Mouse (Mus musculus): ENCODE data around the gene Fut8.

The Fut8 gene

DNA sequence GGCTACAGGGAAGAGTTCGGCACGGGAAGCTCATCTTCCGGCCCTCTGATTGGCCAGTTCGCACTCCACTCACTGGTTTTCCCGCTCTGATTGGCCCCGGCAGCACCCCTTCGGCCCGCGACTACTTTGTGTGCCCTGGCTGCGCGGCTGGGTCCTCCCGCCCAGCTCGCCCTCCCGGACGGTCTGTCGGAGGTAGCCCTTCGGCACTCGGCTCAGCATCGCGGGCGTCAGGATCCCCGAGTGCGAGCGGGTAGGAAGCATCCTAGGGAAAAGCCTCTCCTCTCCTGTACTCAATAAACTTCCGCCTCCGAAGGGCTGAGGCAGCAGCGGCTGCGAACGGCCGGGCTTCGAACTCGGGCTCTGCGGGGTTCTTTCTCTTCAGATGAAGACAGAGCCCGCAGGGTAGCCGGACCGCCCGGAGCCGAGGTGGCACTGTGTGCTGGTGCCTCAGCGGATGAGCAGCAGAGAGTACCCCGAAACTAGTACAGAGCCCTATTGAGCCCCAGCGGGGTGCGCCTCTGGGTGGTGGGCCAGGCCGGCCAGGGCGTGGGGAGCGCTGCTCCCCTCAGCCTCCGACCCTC lies at the start of gene Fut8:
TSS of gene Fut8 (plus strand) at position 176 of the 581 bp plus-strand sequence.
- in situ Hi-C loops (cut with MboI, MseI), result loop anchor here (10.0 kb wide), 1 partner anchor 183 kb away; no protein-coding TSS in a partner anchor

DNA sequence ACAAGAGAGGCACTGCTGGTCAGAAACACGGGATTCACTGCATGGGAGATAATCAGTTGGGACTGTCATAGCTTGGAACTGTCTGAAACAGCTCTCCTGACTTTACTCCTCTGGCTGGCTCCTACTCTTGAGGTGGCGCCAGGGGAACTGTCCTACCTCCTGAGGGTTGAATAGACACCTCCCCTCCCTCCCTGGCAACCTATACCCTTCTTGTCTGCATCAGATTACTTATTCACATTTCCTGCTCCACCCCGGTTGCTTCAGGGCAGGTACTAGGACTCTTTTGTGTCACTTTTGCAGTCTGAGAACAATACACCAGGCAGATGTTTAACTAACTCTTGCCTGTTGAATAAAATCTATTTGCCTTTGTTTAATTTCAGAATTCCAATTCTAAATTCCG lies 48.8 kb upstream of the Fut8 start:
- in situ Hi-C loops (cut with MboI, MseI), result no loop called here

DNA sequence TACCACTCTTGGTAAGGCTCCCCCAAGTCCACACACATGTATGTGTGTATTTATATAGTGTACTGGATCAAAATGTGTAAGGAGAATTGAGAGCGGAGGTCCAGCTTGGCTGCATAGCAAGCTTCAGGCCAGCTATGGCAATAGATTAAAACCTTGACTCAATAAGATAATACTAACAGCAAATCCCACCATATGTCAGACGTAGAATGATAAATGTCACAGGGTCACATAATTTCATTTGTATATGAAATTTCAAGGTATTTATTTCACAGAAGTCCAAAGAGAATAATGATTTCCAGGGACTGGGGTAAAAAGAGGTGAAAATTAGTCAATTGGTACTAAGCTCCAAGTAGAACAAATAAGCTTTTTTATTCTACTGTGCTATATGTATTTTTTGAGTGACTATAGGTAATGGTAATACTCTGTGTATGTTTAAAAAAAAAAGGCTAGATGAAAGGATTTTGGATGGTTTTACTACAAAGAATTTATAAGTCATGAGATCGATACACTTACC lies 47.9 kb upstream of the Fut8 start:
- in situ Hi-C loops (cut with MboI, MseI), result no loop called here

DNA sequence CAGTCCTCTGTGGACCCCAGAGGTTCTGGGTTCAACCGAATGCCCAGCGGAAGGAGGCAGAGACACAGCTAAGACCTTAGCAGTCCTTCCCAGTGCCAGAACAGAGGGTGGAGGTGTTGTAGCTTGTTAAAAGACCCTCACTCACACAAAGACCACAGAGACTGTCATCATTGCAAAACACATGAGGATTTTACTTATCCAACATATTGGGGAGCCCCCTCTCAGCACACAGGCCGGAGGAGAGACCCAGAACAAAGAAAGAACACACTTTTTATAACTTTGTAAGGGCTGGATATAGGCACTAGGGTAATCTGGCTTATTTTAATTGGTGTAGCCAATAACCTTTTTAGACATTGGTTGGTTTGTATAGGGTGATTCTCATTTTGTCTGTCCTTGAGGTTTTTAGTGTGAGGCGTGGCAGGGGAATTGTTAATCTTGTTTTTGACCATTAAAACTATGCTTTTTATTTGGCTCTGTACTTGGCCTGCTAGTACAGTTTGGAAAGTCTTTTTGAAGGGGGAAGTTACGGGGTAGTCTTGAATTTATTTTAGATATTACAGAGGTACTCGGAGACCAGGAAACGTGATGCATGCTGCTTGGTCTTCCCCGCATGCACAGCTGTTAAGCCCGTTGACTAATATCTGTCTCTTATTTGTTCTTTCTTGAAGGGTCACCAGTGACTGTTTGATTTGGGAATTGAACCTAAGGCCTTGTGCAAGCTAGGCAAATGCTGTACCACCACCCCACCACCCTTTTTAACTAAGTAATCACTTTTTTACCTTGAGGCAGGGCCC lies 46.2 kb upstream of the Fut8 start:
- in situ Hi-C loops (cut with MboI, MseI), result no loop called here

DNA sequence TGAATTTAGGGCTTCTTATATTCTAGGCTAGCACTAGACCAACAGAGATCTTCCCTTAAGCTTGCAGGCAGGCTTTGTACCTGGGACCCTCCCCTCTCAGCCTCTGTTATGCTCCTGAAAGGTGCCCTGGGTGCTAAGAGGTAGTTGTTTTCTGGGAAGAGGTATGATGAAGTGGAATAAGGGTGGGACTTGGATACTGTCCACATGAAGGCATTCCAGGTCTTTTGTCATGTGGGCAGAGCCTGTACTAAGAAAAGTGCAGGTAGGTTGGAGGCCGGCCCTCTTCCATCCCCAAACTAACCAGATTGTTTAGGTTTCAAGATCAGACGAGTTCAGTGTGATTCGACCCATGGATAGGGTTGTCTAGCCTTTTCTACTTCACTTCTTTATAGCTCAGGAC lies 45.2 kb upstream of the Fut8 start:
- in situ Hi-C loops (cut with MboI, MseI), result no loop called here

DNA sequence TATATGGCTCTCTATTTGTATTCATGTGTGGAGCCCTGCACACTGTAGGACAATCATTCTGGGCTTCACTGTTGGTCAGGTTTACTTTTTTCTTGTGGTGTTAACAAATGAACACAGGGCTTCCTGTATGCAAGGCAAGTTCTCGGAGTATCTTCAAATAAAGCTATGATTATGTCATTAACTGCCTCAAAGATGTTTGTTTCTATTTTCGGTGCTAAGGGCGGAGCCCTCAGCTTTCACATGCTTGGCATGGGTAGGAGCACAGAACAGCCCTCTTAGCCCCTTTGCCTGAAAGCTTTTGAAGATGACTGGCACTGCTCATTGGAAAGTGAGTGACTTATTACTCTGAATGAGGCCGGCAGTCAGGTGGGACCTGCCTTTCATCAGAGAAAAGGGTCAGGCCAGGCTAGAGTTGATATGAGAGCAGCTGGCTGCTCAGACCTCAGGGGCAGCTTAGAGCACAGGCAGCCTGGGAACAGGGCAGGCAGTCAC lies 44.7 kb upstream of the Fut8 start:
- in situ Hi-C loops (cut with MboI, MseI), result no loop called here

DNA sequence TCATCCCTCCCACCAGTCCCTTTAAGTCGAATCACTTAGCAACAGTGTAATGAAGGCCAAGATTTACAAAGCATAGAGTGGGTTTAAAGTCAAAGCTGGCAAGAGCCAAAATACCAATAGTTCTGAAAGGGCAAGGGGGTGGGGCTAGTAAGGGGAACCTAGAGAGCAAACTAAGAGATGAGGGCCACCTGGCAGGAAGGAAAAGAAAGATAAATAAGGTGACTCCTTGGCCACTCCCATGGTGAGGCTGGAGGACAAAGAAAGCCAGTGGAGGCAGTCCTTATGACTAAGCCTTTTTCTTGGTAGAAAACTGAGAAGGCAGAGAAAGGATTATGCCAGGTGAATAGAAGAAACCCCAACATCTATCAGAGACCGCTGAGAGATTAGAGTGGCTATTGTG lies 42.9 kb upstream of the Fut8 start:
- in situ Hi-C loops (cut with MboI, MseI), result no loop called here

DNA sequence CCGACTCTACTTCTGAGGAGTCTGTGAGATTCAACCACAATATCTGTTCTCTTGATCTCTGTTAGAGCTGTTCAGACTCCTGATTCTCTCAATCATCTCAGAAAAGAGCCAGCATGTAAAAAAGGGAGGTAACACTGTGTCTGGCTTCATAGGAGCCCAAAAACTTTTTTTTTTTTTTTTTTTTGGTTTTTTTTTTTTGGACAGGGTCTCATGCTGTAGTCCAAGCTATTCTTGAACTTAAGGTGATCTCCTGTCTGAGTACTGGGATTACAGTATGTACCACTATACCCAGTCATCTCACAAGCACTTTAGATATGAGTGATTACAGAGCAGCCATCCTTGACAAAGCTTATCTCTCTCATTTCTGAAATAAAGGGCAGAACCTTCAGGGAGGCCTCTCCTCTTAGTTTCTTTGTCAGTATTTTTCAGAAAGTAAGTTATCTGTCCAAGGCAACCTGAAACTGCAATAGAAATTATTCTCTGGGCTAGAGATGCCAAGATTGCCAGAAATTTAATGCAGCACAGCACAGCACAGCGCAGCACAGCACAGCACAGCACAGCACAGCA lies 41.3 kb upstream of the Fut8 start:
- in situ Hi-C loops (cut with MboI, MseI), result no loop called here

DNA sequence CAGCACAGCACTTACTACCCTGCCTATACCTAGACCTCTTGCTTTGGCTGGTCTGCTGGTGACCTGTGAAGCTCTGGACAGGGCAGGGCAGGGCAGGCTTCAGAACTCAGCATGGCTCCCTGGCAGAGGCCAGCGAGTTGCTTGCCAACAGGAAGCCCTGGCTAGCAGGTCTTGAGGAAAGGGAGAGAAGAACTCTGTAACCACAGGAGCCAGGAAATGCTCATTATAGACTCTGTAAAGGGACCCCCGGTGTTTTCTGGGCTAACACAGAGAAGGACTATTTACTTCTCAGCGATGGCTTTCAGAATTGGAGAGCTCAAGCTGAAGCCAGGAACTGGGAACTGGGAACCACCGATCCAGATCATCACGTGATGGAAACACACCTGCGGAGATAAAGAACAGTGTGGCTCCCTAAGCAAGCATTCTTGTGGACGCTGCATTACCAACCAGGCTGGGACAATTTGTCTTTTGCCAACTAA lies 40.8 kb upstream of the Fut8 start:
- in situ Hi-C loops (cut with MboI, MseI), result no loop called here

DNA sequence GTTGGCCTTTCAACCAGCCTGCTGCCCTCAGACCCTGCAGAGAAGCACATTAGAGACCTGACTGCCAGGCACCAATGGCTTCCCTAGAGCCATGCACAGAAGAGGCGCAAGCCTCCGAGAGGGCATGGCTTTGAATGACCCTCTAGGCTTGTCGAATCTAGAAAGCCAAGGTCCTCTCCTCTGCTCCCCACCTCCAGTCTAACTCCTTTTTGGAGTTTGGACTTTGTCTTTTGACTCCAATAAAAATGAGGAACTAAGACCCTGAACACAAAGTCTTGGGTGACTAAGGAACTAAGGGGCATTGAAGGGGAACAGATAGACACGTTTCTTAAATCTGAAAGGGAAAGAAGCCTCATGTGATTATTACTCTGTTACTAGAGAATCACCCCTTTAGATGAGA lies 39.7 kb upstream of the Fut8 start:
- in situ Hi-C loops (cut with MboI, MseI), result no loop called here

DNA sequence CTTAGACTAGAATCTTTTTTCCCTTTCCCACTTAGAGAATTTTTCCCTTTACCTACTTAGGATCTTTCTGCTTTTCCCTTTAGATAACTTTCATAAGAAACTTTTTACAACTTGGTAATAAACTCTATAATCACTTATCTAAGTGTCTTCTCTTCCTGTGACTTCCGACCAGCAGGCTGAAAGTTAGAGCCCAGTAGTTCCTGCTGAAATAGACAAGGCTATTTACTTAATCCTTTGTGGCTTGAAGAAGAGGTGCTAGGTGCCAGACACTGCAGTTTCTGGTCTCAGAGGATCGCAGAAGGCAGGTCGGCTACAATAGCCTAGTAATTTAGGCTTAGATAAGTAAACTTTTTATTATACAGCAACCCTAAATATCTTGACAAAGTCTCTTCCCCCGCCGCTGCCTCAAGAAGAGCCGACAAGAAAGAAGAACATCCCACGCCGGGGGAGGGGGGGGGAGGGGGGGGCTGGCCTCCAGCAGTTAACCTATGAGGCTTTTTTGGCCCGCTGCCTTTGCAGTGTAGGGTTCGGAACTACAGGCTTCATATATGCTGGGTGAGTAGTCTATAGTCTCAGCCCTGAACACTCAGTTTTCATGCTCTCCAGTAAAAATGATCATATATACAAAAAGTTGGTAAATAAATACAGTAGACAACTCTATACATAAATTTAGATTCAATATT lies 36.3 kb upstream of the Fut8 start:
- in situ Hi-C loops (cut with MboI, MseI), result no loop called here

DNA sequence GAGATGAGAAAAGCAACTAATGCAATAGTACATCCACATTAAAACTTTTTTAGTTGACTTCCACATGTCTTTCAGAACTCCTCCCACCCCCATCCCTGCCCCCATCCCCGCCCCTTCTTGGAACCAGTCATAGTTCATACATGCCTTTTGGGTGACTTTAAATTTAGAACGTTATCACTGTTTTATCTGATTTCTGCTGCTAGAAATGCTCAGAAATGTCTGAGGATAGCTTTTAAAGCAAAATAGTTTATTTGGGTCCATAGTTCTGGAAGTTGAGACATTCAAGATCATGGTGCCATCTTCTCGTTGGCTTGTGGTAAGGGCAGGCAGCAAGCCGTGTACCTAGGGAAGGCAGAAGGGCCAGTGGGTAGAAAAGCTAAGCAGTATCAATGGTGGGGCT lies 34.8 kb upstream of the Fut8 start:
- in situ Hi-C loops (cut with MboI, MseI), result no loop called here

DNA sequence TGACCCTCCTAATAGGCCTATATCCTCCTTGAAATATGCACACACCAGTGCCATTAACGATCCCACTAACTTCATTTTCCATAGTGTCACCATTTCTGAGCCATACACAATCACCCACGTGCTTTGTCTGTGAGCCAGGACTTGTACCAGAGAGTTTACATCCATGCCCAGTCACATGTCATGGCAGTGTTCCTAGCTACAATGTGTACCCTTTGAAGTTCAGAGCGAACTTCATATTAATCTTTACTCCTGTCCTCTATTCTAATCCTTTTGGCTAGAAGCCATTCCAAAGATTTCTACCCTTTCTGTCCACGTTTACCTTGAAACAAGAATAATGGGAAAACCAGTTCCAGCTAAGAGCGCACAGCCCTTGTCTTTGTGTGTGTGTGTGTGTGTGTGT lies 31.1 kb upstream of the Fut8 start:
- in situ Hi-C loops (cut with MboI, MseI), result no loop called here

DNA sequence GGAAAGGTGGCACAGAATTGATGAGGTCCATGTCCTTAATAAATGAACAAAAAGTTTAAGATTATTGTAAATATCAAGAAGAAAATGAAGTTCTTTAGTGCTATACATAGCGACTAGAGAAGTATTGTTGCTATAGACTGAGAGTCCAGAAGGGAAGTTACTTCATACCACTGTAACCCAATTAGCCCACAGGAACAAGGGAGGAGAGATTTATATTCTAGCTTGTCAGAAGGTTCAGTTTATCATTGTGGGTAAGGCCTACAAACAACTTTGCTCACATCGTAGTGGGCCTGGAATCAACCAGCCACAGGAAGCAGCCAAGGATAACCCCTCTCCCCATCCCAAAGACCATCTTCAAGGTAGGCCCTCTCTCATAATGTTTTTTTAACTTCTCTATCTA lies 29.9 kb upstream of the Fut8 start:
- in situ Hi-C loops (cut with MboI, MseI), result no loop called here

DNA sequence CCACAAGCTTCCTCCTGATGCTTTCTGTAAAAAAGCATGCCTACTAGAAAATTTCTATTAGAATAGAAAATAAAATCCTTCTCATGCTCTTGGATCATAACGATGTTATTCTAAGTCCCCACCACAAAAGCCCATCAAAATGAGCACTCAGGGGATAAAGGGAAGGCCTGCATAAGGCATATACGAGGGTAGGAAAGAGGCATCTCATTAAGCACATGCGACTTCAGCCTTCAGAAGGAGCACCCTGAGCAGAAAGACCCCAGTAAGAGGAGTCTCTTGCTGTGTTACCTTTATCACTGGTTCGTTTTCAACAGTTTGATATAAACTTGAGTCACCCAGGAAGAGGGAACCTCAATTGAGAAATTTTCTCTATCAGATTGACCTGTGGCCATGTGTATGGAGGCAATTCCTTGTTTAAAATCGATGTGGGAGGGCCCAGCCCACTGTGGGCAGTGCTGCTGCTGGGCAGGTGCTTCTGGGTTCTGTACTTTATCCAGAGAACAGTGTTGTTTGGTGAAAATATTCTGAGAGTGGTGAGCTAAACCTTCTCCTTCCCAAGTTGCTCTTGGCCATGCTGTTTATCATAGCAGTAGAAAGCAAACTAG lies 29.2 kb upstream of the Fut8 start:
- in situ Hi-C loops (cut with MboI, MseI), result no loop called here

DNA sequence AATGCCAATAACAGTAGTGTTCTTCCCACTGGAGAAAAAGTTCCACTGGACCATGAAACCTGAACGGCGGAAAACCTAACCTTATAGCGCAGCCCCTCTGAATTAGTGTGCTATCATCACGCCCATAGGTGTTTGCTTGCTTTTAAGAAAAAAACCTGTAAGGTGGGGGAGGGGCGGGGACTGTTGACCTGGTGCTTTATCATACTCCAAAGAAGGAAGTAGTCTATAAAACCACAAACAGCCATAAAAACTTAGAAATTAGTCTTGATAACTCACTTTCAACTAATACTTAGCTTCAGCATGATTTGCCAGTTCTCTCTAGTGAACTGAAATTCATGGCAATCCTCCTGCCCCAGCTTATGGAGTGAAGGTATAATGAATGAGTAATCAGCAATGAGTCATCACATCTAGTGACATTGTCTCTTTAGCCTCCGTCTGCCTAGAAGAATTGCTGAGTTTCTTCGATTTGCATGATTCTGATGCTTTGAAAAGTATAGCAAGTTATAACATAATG lies 26.2 kb upstream of the Fut8 start:
- in situ Hi-C loops (cut with MboI, MseI), result no loop called here

DNA sequence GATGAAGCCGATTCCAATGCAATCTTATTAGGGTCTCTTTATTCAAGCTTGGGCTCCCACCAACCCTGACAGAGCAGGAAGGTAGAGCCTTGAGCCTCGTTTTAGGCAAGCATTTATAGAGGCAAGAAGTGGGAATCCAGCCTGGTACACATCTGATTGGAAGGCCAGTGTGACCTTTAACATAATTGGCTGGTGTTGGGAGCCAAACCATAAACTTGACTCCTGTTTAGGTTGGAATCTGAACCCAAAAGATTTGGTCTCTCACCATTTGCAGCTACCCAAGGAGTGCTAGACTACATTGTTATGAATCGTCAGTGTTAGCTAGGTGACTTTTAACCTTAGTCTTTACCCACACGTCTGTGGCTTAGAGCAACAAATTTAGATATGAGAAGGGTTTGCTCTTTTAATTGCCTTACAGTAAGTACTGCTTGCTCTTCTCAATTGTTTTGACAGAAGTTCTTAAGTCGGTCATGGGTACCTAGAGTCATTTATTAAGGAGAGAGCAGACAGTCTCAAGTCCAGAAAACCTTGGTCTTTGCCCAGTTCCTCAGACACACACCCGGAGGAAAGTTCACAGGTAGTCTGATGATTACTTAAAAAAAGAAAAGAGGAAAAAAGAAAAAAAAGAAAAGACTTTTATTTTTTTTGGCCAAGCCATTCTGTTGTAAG lies 23.9 kb upstream of the Fut8 start:
- in situ Hi-C loops (cut with MboI, MseI), result no loop called here

DNA sequence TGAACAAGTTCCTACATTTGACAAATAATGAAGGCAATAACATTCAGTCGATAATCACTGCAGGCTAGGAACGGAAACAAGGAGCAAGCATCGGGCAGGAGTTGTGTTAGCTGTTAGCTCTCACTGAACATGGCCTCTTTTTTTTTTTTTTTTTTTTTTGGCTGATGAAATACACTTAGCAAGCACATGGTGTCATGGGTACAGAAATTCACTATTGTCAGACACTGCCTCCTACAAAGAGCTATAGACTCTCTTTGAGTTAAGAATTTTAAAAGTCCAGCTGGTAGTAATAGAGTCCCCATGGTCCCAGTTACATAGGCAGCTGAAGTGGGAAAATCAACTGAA lies 23.4 kb upstream of the Fut8 start:
- in situ Hi-C loops (cut with MboI, MseI), result no loop called here

DNA sequence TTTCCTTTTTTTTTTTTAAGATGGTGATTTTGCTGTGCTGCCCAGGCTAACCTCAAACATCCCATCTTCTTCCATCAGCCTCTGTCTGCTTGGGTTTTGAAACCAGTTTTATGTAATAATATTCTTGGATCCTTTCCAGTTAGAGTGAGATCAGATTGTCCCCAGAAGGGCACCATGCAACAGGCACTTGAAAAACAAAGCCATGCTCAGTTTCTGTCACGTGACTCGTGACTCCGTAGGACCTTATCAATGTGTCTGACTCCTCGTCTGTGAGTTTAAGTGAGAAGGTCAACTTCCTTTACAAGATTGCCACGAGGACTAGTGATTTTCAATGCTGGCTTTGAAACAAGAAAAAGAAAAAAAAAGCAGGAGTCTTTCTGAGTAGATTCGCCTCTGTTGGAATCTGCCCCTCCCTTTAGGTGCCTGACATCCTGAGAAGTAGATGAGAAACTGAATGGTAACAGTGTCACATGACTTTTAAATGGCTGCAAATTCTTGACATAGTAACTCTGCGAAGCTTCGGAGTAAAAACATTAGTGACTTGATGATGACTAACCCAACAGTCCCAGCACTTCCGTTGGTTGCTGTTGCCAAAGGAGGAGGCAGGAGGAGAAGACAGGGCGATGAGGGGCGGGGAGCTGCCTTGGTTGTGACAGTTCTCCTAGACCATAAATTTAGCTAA lies 21.3 kb upstream of the Fut8 start:
- in situ Hi-C loops (cut with MboI, MseI), result no loop called here

DNA sequence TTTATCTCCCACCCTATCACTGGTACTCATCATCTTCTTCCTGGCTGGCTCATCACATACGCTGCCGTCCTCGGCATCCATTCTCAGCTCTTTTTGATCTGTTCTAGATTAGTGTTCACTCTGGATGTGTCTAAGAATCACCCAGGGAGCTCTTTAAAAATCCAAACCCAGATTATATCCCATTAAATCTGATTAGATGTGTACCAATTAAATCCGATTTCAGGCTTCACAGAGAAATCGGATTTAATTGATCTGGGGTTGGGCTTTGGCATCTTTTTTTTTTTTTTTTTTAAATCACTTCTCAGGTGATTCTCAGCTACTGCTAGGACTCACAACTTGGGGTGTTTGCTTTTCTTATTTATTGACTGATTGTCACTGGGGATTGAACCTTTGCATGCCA lies 17.3 kb upstream of the Fut8 start:
- in situ Hi-C loops (cut with MboI, MseI), result no loop called here
